Mouse (Mus musculus) MN1 (cell line): Measurements from ENCODE around the gene Phykpl.
"Not testable (repeated sequence)": the region's sequence is repeated elsewhere in the genome, so short reads cannot be mapped to it uniquely, and the experiment has no call there.

Source experiments
- DNase-seq: peaks from one replicate; pipeline ENCODE4 v3.0.0-alpha.2; 2016; ENCODE audit warnings: low spot score

Gene Phykpl

DNA sequence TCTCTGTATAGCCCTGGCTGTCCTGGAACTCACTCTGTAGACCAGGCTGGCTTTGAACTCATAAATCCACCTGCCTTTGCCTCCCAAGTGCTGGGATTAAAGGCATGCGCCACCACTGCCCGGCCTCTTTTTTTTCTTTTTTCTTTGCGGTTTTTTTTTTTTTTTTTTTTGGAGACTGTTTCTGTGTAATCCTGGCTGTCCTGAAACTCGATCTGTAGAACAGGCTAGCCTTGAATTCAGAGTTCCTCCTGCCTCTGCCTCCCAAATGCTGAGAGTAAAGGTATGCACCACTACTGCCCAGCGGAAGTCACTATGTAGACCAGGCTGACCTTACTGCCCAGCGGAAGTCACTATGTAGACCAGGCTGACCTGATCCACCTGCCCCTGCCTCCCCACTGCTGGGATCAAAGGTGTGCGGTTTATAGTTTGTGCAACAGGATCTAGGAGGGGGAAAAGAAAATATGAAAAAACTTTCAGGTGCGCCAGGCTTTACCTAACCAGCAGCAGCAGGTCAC is 34.4 kb downstream of the Phykpl start:
- no peak for DNase-seq

DNA sequence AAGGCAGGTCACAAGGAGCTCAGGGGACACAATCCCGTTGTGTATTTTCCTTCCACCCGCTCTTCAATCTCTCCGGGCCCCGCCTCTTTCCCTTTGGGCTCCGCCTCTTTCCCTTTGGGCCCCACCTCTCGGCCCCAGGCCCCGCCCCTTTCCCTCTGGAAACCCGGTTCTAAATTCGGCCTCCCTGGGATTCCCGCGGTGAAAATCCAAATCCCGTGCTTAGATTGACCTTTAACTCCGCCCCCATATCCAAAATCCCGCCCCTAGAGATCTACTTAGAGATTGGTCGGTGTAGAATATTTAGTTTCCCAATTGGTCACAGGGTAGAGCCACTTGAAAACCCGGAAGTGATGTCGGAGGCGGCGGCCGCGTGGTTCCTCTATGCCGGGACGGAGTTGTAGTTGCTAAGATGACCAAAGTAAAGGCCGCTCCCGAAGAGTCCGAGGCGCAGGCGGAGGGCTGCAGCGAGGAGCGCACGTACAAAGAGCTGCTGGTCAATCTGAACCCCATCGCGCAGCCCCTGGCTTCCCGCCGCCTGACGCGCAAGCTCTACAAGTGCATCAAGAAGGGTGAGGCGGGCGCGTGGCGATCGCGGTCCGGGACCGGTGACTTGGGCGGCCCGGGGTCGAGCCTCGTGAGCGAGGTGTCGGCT is 35.0 kb downstream of the Phykpl start, which contains the start of gene Nhp2:
Gene Nhp2 (plus strand): TSS at position 327 of the 652 bp plus-strand sequence.
- peak; percentile 100 for DNase-seq

DNA sequence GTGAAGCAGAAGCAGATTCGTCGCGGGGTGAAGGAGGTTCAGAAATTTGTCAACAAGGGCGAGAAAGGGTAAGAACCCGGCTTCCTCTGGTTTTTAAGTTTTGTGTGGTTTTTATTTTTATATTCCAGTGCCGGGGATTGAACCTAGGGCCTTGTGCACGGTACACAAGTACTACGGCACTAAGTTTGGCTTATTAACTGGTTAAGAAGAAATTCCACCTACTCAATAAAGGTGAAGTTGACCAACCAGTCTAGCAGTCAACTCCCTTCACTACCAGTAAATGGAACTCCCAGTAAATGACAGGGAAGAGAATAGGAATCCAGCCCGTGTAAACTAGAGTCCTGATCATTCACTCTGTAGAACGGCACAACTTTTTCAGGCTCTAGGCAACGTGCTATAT is 35.5 kb downstream of the Phykpl start:
- DNase-seq: no peak

DNA sequence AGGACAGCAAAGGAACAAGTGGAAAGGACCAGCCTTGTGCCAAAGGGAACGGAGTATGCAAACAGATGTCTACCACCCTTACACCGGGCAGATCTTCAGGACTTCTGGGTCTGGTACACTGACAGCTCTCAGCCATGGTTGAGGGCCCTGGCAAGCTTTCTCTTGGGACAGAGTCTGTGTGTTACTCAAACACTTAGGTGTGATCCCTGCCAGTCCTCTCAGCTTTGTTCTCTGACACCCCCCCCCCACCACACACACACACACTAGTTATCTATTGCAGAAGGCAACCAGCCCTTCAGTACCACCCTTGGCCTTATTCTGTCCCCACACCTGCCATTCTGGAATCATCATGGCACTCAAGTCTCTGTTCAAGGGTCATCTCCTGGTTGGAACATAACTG is 37.2 kb downstream of the Phykpl start:
- no peak for DNase-seq

GRCm38 (mm10) chr11:51622971-51623491 is 38.5 kb downstream of the Phykpl start:
- DNase-seq: no peak

GRCm38 (mm10) chr11:51625187-51625820 is 40.7 kb downstream of the Phykpl start:
- DNase-seq: peak; percentile 46

DNA sequence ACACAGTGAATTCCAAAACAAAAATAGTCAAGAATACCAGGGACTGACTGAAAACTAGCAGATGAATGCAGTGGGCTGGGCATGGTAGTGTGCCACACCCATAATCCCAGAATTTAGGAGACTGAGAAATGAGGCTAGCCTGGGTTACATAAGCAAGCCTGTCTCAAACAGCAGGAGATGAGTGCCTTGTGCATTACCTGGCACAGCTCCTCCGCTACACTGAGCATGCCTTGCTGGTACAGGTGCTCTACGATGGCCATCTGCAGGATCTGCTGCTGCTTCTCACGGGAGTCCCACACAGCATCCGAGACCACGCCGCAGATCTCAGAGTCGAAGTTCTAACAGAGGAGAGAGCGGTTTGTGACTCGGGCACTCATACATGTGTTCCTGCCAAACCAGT is 42.9 kb downstream of the Phykpl start:
- DNase-seq: no peak

- no peak for DNase-seq
Observed at GRCm38 (mm10) chr11:51627907-51628306, 43.4 kb downstream of the Phykpl start.

DNA sequence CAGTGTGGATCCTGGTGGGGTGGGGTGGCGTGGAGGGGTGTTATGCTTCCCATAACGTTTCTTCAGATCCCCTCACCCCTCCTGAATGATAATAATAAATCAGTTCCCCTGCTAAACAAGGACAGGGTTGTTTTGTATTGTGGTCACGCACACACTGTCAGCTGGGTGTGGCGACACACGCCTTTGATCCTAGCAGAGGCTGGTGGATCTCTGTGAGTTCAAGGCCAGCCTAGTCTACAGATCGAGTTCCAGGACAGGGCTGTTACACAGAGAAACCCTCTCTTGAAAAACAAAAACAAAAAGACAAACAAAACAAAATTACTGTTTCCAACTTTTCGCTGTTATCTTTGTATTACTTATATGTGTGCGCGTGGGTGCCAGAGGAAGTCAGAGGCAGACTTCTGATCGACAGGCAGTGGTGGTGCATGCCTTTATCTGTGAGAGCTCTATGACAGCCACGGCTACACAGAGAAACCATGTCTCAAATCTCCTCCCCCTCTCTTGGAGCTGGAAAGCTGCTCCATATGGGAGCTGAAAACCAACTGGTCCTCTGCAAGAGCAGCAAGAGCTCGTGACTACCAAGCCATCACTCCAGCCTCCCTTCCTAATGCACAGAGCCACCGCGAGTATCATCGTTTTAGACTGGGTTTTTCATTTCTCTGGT is 45.2 kb downstream of the Phykpl start:
- DNase-seq: no peak

DNA sequence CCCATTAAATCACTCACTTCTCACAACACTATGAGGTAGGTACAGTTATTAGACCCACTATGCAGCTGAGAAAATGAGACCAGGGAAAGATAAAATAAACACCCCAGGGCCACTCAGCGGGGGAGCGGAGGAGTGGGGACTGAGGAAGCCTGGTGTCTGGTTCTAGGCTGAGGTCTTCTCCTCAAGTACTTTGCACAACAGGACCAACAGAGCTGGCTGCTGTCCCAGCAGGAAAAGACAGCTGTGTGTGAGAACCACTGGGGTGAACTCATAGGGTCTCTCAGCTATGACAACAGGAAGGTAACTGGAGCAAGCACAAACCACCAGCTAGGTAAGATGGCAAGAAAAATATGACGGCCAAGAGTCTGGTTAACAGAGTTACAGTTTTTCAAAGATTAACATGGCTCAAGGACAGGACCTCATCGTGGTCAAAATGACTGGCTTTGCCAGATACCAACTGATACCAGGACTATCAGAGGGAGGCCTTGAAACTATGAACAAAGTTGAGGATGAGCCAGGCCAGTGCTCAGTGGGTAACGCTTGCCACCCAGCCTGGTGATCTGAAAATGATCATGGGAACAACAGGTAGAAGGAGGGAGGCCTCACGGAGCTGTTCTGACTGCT is 47.7 kb downstream of the Phykpl start:
- DNase-seq: no peak

DNA sequence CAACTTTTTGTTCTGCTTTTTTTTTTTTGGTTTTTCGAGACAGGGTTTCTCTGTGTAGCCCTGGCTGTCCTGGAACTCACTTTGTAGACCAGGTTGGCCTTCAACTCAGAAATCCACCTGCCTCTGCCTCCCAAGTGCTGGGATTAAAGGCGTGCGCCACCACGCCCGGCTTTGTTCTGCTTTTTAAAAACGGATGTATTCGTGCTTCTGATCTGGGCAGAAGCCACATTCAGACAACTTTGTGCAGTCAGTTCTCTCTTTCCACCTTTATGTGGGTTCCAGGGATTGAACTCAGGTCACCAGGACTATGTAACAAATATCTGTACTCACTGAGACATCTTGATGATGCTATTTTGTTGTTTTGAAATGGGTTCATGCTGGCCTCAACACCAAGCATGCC is 48.6 kb downstream of the Phykpl start:
- not testable (repeated sequence) for DNase-seq

- DNase-seq: no peak
Observed at GRCm38 (mm10) chr11:51633721-51634120, 49.2 kb downstream of the Phykpl start.

DNA sequence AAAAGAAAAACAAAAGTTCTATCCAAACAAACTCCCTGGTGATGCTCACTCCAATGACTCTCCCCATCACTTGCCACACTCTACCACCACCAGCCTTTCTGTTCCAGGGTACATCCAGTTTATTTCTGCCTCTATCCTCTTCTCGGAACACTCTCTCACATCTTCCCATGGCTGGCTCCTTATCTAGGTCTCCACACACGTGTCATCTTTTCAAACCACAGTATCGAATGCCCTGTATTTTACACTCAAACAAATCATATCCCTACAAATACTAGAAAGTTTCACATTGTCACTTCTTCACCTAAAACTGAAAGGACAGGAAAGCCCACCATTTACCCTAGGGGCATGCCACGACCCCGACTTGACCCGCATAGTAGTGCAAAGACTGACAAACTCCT is 50.6 kb downstream of the Phykpl start:
- DNase-seq: no peak

DNA sequence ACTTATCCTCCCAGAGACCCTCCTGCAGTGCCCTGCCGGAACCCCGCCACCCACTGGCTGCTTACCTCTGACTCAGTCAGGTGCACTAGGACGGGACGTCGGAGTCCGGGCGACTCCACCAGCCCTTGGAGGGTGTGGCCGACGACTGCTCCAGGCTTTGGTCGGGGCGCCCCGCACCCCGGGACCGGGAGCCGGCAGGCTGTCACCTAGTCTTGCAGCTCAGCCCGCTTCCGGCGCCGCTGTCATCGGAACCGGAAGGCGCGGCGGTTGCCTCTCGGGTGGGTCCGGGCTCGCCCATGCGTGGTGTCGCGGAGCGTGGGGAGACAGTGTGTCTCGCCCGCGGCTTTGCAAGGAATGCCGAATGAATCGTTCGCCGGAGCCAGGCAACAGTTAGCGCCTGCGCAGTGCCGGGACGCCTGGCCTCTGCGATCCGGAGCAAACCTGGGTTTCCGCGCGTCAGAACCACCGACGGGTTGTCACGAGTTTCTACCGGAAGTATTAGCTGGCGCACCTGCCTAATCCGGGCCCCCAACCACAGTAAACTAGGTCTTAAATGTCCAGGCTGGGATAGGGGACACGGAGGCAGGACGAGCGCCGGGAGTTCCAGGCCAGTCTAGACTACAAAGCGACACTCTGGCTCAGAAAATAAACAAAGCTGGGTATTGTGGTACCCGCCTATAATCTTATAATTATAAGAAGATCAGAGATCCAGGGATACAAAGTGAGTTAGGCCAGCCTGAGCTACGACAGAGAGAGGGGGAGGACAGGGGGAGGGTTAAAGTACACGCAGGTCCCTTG is 51.2 kb downstream of the Phykpl start, which contains the start of gene Rmnd5b:
Gene Rmnd5b (minus strand): TSS at position 372 of the 798 bp plus-strand sequence.
- DNase-seq: peak; percentile 93

DNA sequence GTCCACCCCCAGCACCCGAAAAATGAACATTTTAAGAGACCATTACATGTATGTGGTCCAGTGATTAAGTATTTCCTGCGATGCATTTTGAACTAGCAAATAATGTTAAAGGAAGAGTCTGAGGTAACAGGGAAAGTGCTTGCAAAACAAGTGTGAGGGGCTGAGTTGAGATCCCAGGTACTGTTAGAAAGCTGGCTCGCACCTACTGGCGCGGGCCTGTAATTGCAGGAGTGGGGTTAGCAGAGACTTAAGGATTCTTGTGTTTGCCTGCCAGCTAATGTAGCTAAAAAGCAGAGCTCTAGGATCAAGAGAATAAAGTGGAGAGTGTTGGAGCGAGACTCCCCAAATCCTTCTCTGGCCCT is 51.7 kb downstream of the Phykpl start:
- DNase-seq: peak; percentile 92

DNA sequence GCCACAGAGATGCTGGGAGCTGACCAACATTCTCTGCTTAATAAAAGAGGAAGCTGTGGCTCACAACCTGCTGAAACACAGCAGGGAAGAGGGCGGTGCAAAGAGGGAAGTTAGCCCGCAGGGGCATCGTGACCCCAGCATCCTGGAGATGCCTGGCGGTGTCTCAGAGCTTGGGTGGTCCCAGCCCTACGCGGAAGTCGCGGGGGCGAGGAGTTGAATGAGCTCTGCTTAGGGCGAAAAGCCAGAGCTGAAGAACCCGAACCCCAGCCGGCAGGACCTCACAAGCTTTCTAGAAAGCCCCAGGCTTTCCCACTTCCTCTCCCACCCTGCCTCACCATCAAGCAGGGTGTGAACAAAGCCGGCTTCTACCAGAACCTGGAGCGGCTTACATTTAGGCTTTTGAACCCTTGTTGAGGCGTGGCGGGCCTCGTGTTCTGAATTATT is 53.4 kb downstream of the Phykpl start:
- DNase-seq: no peak

DNA sequence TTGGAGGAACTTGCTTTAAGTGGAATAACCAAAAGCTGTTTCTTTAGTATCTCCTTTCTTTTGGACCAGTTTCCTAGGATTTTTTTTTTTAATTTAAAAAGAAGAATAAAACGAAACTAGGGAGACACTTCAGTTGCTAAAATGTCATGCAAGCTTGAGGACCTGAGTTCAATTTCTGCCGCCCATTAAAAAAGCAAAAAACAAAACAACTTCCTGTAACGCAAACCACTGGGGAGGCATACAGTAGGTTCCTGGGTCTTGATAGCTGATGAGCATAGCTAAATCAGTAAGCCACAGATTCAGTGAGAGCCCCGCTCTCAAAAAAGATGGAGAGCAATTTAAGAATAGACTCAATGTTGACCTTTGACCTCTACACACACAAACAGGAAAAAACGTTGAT is 53.9 kb downstream of the Phykpl start:
- DNase-seq: no peak

DNA sequence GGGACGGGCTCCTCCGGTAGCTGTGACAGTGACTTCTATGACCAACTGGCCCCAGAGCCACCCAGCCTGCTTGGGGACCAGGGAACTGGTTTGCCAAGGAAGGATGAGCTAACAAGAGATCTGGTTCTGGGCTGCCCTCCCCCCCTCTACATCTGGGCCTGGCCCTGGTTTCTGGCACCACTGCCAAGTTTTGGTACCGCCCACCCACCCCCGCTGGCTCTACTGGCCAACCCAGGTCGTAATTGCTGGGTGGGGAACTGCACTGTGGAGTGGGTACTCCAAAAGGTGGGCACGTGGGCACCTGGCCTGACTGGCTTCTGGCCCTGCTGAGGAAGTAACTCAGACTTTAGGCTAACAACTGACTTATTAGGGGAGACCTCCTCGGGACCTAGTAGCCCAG is 56.2 kb downstream of the Phykpl start:
- peak; percentile 37 for DNase-seq

DNA sequence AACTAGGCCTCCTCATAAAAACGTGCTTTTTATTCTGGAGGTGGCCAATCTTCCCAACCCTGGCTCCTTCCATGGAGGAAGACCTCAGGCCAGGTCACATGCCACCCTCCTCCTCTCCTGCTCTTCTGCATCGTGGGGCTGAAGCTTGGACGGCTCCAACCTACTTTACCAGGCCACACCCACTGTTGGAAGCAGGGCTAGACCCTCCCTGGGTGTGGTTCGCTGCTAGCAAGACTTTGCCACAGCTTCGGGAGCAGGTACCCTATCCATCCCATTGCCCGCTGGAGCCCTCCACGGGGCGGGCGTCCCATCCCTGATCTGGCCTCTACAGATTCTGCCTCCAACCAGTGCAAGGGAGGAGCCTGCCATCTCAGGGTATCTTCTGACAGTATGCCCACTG is 58.6 kb downstream of the Phykpl start:
- no peak for DNase-seq

DNA sequence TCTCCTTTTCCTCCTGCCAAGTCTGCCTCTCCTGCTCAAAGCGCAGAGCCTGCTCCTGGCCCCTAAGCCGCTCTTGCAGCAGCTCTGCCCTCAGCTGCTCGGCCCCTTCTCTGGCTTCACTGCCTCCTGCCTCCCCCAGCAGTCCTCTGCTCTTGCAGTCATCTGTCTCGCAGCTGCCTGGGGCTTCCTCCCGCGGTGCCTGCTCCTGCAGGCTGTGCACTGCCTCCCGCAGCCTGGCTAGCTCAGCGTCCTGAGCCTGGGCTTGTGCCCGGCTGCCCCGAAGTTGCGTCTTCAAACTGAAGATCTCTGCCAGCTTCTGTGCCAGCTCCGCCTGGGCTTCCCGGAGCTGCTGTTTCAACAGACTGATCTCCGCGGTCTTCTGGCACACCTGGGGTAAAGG is 59.2 kb downstream of the Phykpl start:
- no peak for DNase-seq

- DNase-seq: no peak
Observed at GRCm38 (mm10) chr11:51644217-51644616, 59.7 kb downstream of the Phykpl start.

GRCm38 (mm10) chr11:51645293-51645692 is 60.7 kb downstream of the Phykpl start:
- DNase-seq: no peak
